Mouse (Mus musculus) intestine, embryonic 16.5 days (tissue): Measurements from ENCODE around the gene Eefsec. TPM values are rescaled to one million over a fixed set of nuclear protein-coding genes. Genes with fewer than 3 reads are reported as not detected.

Experiments used
- ATAC-seq: fragments of 200-750 bp; cut with Nextera tagmentation; 2 replicates; pipeline ENCODE4 v1.8.0; 2017; ENCODE audit warnings: moderate TSS enrichment, moderate library complexity
- H3K27ac ChIP-seq: fragments of 300-500 bp; sonication (generic); 2 replicates; pipeline ENCODE4 v1.5.1; 2014; ENCODE audit warnings: mild to moderate bottlenecking, low read length
- H3K27me3 ChIP-seq: fragments of 300-500 bp; sonication (generic); replicated peaks from 2 replicates; pipeline ENCODE4 v1.6.1; 2014; ENCODE audit warnings: low read length, control low read depth, mixed read lengths; ENCODE audit not compliant: control insufficient read depth, insufficient read depth
- H3K36me3 ChIP-seq: fragments of 300-500 bp; sonication (generic); 2 replicates; pipeline ENCODE4 v1.6.1; 2014; ENCODE audit warnings: low read length, control low read depth; ENCODE audit not compliant: control insufficient read depth, insufficient read depth
- H3K4me1 ChIP-seq: fragments of 300-500 bp; sonication (generic); 2 replicates; pipeline ENCODE4 v1.6.1; 2014; ENCODE audit warnings: low read length, control low read depth, mixed read lengths; ENCODE audit not compliant: control insufficient read depth, insufficient read depth
- H3K4me2 ChIP-seq: fragments of 300-500 bp; sonication (generic); 2 replicates; pipeline ENCODE4 v1.6.1; 2014; ENCODE audit warnings: low read depth, low read length, control low read depth
- H3K4me3 ChIP-seq: fragments of 300-500 bp; sonication (generic); 2 replicates; pipeline ENCODE4 v1.5.1; 2014; ENCODE audit warnings: mild to moderate bottlenecking, low read length
- H3K9ac ChIP-seq: fragments of 300-500 bp; sonication (generic); 2 replicates; pipeline ENCODE4 v1.6.1; 2014; ENCODE audit warnings: low read depth, low read length
- H3K9me3 ChIP-seq: fragments of 300-500 bp; sonication (generic); 2 replicates; pipeline ENCODE4 v1.6.1; 2016; ENCODE audit warnings: low read length, control low read depth; ENCODE audit not compliant: control insufficient read depth
- WGBS: fragments of 180-500 bp; shearing (Covaris S2); extraction: QIAGEN DNeasy Blood & Tissue Kit; methylation state at CpG from one replicate; pipeline ENCODE4 v1.1.7; 2014; 5-methylcytosine and 5-hydroxymethylcytosine counted together
- polyA plus RNA-seq: library from polyadenylated mRNA; unstranded; fragments of >200 nt; fragmentation: Nextera tagmentation; extraction: Ambion mirVana; gene quantifications from 2 replicates; pipeline ENCODE4 v1.2.1, GENCODE M21; 2015

Eefsec gene
- polyA plus RNA-seq, 1 experiment from 2014 or later, result 34.4 TPM

- ATAC-seq, result no peak
- Histone ChIP-seq H3K9ac (no peak overlapping the region), H3K4me1 (no peaks in the 10 kb centered on the region), H3K36me3 (no peaks in the 10 kb centered on the region), H3K27ac (no peak overlapping the region), H3K9me3 (no peaks in the 10 kb centered on the region), H3K4me3 (no peak overlapping the region), H3K27me3 (no peaks in the 10 kb centered on the region), H3K4me2 (no peak overlapping the region)
- 26% methylated on average over 5 of the region's 5 CpGs for WGBS
Measured at GRCm38 (mm10) chr6:88226570-88226994, 219.8 kb downstream of the Eefsec start.

- 46% methylated on average over 10 of the region's 10 CpGs for WGBS
- H3K4me1 ChIP-seq, result no peaks in the 10 kb centered on the region
- no peaks in the 10 kb centered on the region for H3K36me3 ChIP-seq
- no peaks in the 10 kb centered on the region for H3K9me3 ChIP-seq
- H3K27ac ChIP-seq, result no peak within 1 kb of the TSS
- no peak within 1 kb of the TSS for H3K4me3 ChIP-seq
- ATAC-seq, result no peak
- H3K4me2 ChIP-seq, result no peak within 1 kb of the TSS
- no peak within 1 kb of the TSS for H3K9ac ChIP-seq
- H3K27me3 ChIP-seq, result no peaks in the 10 kb centered on the region
Measured at GRCm38 (mm10) chr6:88221968-88222367, 224.4 kb downstream of the Eefsec start, which contains the start of gene Dnajb8. Gene Dnajb8 (plus strand): TSS chr6:88222268.

- no peaks in the 10 kb centered on the region for H3K9me3 ChIP-seq
- H3K27ac ChIP-seq, result no peak overlapping the region
- no peak overlapping the region for H3K4me2 ChIP-seq
- H3K36me3 ChIP-seq, result no peaks in the 10 kb centered on the region
- H3K9ac ChIP-seq, result no peak overlapping the region
- H3K27me3 ChIP-seq, result no peaks in the 10 kb centered on the region
- no peak overlapping the region for H3K4me3 ChIP-seq
- WGBS, result 27% methylated on average over 4 of the region's 4 CpGs
- ATAC-seq, result no peak
- H3K4me1 ChIP-seq, result no peaks in the 10 kb centered on the region
Measured at GRCm38 (mm10) chr6:88219094-88219493, 227.2 kb downstream of the Eefsec start.

- no peak for ATAC-seq
Measured at GRCm38 (mm10) chr6:88216199-88216598, 230.1 kb downstream of the Eefsec start.

GRCm38 (mm10) chr6:88215797-88216196, 230.5 kb downstream of the Eefsec start:
- H3K36me3 ChIP-seq, result no peaks in the 10 kb centered on the region
- no peaks in the 10 kb centered on the region for H3K4me1 ChIP-seq
- H3K9me3 ChIP-seq, result no peaks in the 10 kb centered on the region
- no peak overlapping the region for H3K4me2 ChIP-seq
- H3K27me3 ChIP-seq, result no peaks in the 10 kb centered on the region
- no peak overlapping the region for H3K4me3 ChIP-seq
- 39% methylated on average over 6 of the region's 6 CpGs for WGBS
- ATAC-seq, result no peak
- no peak overlapping the region for H3K9ac ChIP-seq
- no peak overlapping the region for H3K27ac ChIP-seq

More at GRCm38 (mm10) chr6:88216199-88216598, 230.1 kb downstream of the Eefsec start:
- H3K27ac ChIP-seq, result no peak overlapping the region
- H3K9me3 ChIP-seq, result no peaks in the 10 kb centered on the region
- H3K4me2 ChIP-seq, result no peak overlapping the region
- 75% methylated on average over 4 of the region's 4 CpGs for WGBS
- H3K27me3 ChIP-seq, result no peaks in the 10 kb centered on the region
- H3K36me3 ChIP-seq, result no peaks in the 10 kb centered on the region
- no peaks in the 10 kb centered on the region for H3K4me1 ChIP-seq
- H3K4me3 ChIP-seq, result no peak overlapping the region
- no peak overlapping the region for H3K9ac ChIP-seq

- peaks cover 20% of the 10 kb centered on the region for H3K27me3 ChIP-seq
- H3K4me3 ChIP-seq, result no peak overlapping the region
- H3K27ac ChIP-seq, result no peak overlapping the region
- H3K9me3 ChIP-seq, result no peaks in the 10 kb centered on the region
- WGBS, result 63% methylated on average over 3 of the region's 3 CpGs
- no peaks in the 10 kb centered on the region for H3K36me3 ChIP-seq
- H3K9ac ChIP-seq, result no peak overlapping the region
- no peaks in the 10 kb centered on the region for H3K4me1 ChIP-seq
- no peak overlapping the region for H3K4me2 ChIP-seq
- ATAC-seq, result no peak
Measured at GRCm38 (mm10) chr6:88210182-88210581, 236.2 kb downstream of the Eefsec start.

- no peak overlapping the region for H3K4me3 ChIP-seq
- H3K4me2 ChIP-seq, result no peak overlapping the region
- H3K27ac ChIP-seq, result no peak overlapping the region
- ATAC-seq, result no peak
- H3K36me3 ChIP-seq, result no peaks in the 10 kb centered on the region
- 67% methylated on average over 5 of the region's 5 CpGs for WGBS
- no peaks in the 10 kb centered on the region for H3K4me1 ChIP-seq
- H3K9me3 ChIP-seq, result no peaks in the 10 kb centered on the region
- no peak overlapping the region for H3K9ac ChIP-seq
- peaks cover 28% of the 10 kb centered on the region for H3K27me3 ChIP-seq
Measured at GRCm38 (mm10) chr6:88209453-88209852, 236.9 kb downstream of the Eefsec start.

- Histone ChIP-seq H3K4me3 (no peak overlapping the region), H3K9me3 (no peaks in the 10 kb centered on the region), H3K27ac (no peak overlapping the region), H3K9ac (no peak overlapping the region), H3K36me3 (no peaks in the 10 kb centered on the region), H3K27me3 (peaks cover 38% of the 10 kb centered on the region), H3K4me2 (no peak overlapping the region), H3K4me1 (no peaks in the 10 kb centered on the region)
- 94% methylated on average over 3 of the region's 3 CpGs for WGBS
- ATAC-seq, result no peak
Measured at GRCm38 (mm10) chr6:88208321-88208720, 238.0 kb downstream of the Eefsec start.

- Histone ChIP-seq H3K4me2 (no peak overlapping the region), H3K9me3 (no peaks in the 10 kb centered on the region), H3K9ac (no peak overlapping the region), H3K4me3 (no peak overlapping the region), H3K4me1 (no peaks in the 10 kb centered on the region), H3K36me3 (no peaks in the 10 kb centered on the region), H3K27ac (no peak overlapping the region), H3K27me3 (peaks cover 43% of the 10 kb centered on the region)
- WGBS, result 89% methylated on average over 10 of the region's 10 CpGs
- ATAC-seq, result no peak
Measured at GRCm38 (mm10) chr6:88207403-88208033, 238.8 kb downstream of the Eefsec start.
